Mouse (Mus musculus) left cerebral cortex, adult 18-20 months (tissue): ENCODE measurements around the gene Fbxw13. TPM values are rescaled to one million over a fixed set of nuclear protein-coding genes. Genes with fewer than 3 reads are reported as not detected.
A peak's percentile ranks its signal among the peaks of the same experiment; 100 is the strongest.
"Not testable (repeated sequence)": the region's sequence is repeated elsewhere in the genome, so short reads cannot be mapped to it uniquely, and the experiment has no call there.

Experiments
- DNase-seq, 2 experiments: peaks; one replicate each; pipeline ENCODE4 v3.0.0; 2021 to 2022; ENCODE audit warnings: low spot score in 2 of 2, mixed read lengths in 1 of 2
- long read RNA-seq, 2 experiments: library from polyadenylated mRNA; stranded (forward); transcript quantifications; one replicate each; pipeline ENCODE4 v2.0.0; 2021
- total RNA-seq, 2 experiments: library from RNA; stranded (reverse); gene quantifications; 2 replicates each; pipeline ENCODE4 v1.2.3; 2021

Gene Fbxw13
- not detected for total RNA-seq
- long read RNA-seq, experiment 1: 0 reads
- long read RNA-seq, experiment 2: 0 reads

GRCm38 (mm10) chr9:109195875-109196274 lies at the start of gene Fbxw13:
Gene Fbxw13, minus strand, starts transcription at chr9:109195975.
- not testable (repeated sequence) for DNase-seq

- no peak for DNase-seq
Observed at GRCm38 (mm10) chr9:109234654-109235053, 38.9 kb upstream of the Fbxw13 start, which contains the start of gene Fbxw20. Gene Fbxw20, minus strand, starts transcription at chr9:109234754.

- no peak for DNase-seq
Observed at GRCm38 (mm10) chr9:109218449-109218848, 22.7 kb upstream of the Fbxw13 start.

- DNase-seq: peak in 1 of 2 experiments; percentile 2
Observed at GRCm38 (mm10) chr9:109201347-109201746, 5.6 kb upstream of the Fbxw13 start.

- no peak for DNase-seq
Observed at GRCm38 (mm10) chr9:109200349-109200748, 4.6 kb upstream of the Fbxw13 start.

- DNase-seq: no peak
Observed at GRCm38 (mm10) chr9:109199353-109199752, 3.6 kb upstream of the Fbxw13 start.

GRCm38 (mm10) chr9:109177208-109177607 lies 18.6 kb downstream of the Fbxw13 start:
- DNase-seq: no peak

- DNase-seq: no peak
Observed at GRCm38 (mm10) chr9:109176301-109176700, 19.5 kb downstream of the Fbxw13 start.

- DNase-seq: no peak
Observed at GRCm38 (mm10) chr9:109167316-109167715, 28.5 kb downstream of the Fbxw13 start.

- DNase-seq: no peak
Observed at GRCm38 (mm10) chr9:109161941-109162340, 33.8 kb downstream of the Fbxw13 start, which contains the start of gene Fbxw21. Gene Fbxw21, minus strand, starts transcription at chr9:109162041.

GRCm38 (mm10) chr9:109140414-109140813 lies 55.4 kb downstream of the Fbxw13 start:
- not testable (repeated sequence) for DNase-seq

- no peak for DNase-seq
Observed at GRCm38 (mm10) chr9:109130076-109130475, 65.7 kb downstream of the Fbxw13 start.

Other genes starting within 250 kb of the Fbxw13 start
- 1 to 10 TPM; 3.1 to 3.4 TPM for gene Col7a1, start 242.4 kb downstream of the Fbxw13 start, total RNA-seq
- gene Ucn2, start 210.0 kb downstream of the Fbxw13 start, total RNA-seq: not detected
- 10 to 100 TPM; 14.6 to 17.2 TPM for gene Pfkfb4, start 204.2 kb downstream of the Fbxw13 start, total RNA-seq
- gene Shisa5, start 157.4 kb downstream of the Fbxw13 start, total RNA-seq: 10 to 100 TPM; 72.8 to 82.3 TPM
- 10 to 100 TPM; 13.4 to 13.7 TPM for gene Trex1, start 136.2 kb downstream of the Fbxw13 start, total RNA-seq
- gene Atrip, start 121.9 kb downstream of the Fbxw13 start, total RNA-seq: 10 to 100 TPM; 25.3 to 29.7 TPM
- 1 to 10 TPM; 8.1 to 8.7 TPM for gene Ccdc51, start 113.5 kb downstream of the Fbxw13 start, total RNA-seq
- 100 to 1,000 TPM; 308 to 319 TPM for gene Tma7, start 113.4 kb downstream of the Fbxw13 start, total RNA-seq
- 10 to 100 TPM; 57.1 to 58.4 TPM for gene Plxnb1, start 100.6 kb downstream of the Fbxw13 start, total RNA-seq
- gene Fbxw21, start 33.9 kb downstream of the Fbxw13 start, total RNA-seq: not detected
- not detected for gene Fbxw20, start 38.8 kb upstream of the Fbxw13 start, total RNA-seq
- gene Fbxw14, start 91.7 kb upstream of the Fbxw13 start, total RNA-seq: not detected
- gene Fbxw28, start 143.7 kb upstream of the Fbxw13 start, total RNA-seq: not detected
- not detected for gene Fbxw22, start 208.3 kb upstream of the Fbxw13 start, total RNA-seq